Mouse (Mus musculus) spleen, adult 2 months (tissue): ENCODE results near the gene Fgfr2.

ENCODE experiments used
- CTCF ChIP-seq: fragments of 200-500 bp; IDR thresholded peaks from 2 replicates; pipeline ENCODE4 v1.5.1; 2011; ENCODE audit warnings: mild to moderate bottlenecking, inconsistent platforms; ENCODE audit not compliant: insufficient read depth, insufficient read length, insufficient replicate concordance; ENCODE audit errors: extremely low read depth
- POLR2A ChIP-seq: fragments of 200-500 bp; IDR thresholded peaks from 2 replicates; pipeline ENCODE4 v1.6.1; 2011; ENCODE audit warnings: low read depth, low read length, inconsistent platforms

GRCm38 (mm10) chr7:131861157-131861556 is 1262.0 kb downstream of the Fgfr2 start:
- TF ChIP-seq POLR2A (no peak), CTCF (no peak)
